Mouse (Mus musculus): ENCODE results near the gene Isl2.

Isl2 gene

DNA sequence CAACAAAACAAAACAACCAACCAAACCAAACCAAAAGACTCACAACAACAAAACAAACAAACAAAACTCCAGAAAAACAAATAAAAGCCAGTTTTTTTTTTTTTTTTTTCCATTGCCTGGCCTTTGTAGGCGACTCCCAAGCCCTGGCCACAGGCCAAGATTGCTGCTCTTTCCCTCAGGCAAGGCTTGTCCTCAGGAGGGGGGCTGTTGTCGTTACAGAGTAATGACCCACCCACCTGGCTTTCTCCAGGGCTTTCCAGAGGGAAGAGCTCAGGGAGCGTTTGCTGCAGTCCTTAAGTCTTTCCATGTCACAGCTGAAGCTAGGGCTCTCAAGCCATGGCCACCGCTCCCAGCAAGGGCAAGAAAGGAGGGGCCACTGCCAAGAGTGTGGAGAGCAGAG lies at the start of gene Isl2:
Gene Isl2 (plus strand): TSS at position 296 of the 400 bp plus-strand sequence.
- DNase-seq = no peak

- DNase-seq = no peak
Measured at GRCm38 (mm10) chr9:55507922-55508321, 30.6 kb upstream of the Isl2 start.

DNA sequence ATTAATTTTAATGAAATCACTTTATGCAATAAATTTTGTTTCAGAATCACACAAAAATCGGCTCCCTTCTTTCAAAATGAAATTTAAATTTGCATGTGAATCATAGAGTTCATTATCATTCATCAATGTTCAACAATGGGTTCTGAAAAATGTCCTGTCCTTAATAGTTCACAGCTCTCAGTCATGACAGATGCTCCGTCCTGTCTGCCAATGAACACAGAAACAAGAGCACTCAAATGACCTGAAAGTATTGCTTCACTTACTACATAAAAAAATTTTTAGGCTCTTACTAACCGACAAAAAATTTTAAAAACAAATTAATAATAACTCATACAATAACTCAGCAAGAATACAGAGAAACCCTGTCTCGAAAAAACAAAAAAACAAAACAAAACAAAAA lies 29.8 kb upstream of the Isl2 start:
- DNase-seq = no peak

- no peak for DNase-seq
Measured at GRCm38 (mm10) chr9:55509731-55510130, 28.7 kb upstream of the Isl2 start.

DNA sequence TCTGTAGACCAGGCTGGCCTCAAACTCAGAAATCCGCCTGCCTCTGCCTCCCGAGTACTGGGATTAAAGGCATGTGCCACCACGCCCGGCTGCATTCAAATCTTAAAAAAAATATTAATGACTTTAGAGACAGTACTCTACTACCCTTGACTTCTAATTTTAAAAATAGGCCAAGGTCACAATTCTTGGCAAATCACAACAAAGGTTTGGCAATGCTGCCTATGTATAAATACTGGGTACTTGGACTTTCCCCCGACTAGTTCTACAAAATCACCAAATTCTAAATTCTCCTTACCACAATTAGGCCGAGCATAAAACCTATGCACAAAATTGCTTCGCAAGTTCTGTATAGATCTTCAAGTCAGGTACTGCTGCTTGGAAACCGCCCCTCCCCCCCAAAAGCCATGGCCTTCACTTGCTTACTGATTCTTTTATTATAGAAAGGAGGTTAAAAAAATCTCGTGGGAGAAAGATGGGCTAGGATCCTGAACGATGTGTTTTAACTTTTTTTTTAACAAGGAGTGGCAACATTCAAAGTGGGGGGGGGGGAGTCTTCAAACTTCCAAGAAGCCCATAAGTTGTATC lies 27.7 kb upstream of the Isl2 start:
- peak; percentile 66 for DNase-seq

DNA sequence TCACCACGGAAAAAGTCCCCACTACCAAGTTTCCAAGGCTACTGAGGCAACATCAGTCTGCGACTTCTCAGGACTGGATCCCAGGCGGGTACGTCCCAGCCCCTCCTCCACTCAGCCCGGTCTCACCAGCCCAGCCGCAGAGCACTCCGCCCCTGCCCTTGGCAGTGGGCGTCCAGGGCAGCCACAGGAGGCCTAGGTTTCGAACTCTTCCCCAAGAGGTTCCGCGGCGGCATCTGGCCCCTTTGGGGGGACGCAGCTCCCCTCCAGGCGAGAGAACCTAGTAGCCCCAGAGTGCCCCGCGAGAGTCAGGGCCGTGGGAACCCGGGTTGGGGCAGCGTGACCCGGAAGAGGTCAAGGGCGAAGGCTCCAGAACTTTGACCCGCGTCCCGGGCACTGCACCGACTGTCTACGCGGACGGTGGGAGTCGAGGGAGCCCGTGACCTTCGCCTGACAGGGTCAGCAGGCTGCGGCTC lies 26.9 kb upstream of the Isl2 start:
- peak; percentile 71 for DNase-seq

- DNase-seq = peak; percentile 98
Measured at GRCm38 (mm10) chr9:55512027-55512543, 26.4 kb upstream of the Isl2 start, which contains the start of gene Etfa. TSS of gene Etfa (minus strand) at chr9:55512243.

DNA sequence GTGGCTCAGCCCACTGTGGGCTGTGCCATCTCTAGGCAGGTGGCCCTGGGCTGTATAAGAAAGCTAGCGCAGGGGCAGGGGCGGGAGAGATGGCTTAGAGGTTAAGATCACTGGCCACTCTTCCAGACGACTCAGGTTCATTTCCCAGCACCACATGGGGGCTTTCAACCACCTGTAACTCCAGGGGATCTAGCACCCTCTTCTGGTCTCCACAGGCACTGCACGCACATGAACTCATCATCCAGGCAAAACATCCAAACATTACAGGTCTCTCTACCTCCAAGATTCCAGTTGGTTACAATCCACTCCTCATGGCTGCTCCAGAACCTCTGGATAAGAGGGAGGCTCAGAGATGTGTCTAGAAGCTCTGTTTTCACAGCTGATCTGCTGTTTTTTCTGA lies 12.8 kb upstream of the Isl2 start:
- no peak for DNase-seq

DNA sequence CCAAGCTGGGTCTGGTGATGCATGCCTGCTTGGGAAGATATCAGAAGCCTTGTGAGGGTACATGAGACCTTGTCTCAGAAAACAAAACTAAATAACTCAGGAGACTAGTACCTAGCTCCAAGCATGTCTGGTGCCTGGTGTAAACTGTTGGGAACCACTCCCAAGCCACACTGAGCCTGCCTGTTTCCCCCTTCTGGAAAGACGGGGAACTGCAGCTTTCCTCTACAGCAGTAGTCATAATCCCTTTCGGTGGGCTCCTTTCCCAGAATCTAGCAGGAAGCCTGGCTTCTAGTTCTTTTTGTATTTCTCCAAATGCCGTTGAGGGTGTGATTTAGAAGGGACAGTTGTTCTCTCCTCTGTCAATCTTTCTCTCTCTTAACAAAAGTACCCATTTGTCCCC lies 2.6 kb upstream of the Isl2 start:
- DNase-seq = peak; percentile 68

DNA sequence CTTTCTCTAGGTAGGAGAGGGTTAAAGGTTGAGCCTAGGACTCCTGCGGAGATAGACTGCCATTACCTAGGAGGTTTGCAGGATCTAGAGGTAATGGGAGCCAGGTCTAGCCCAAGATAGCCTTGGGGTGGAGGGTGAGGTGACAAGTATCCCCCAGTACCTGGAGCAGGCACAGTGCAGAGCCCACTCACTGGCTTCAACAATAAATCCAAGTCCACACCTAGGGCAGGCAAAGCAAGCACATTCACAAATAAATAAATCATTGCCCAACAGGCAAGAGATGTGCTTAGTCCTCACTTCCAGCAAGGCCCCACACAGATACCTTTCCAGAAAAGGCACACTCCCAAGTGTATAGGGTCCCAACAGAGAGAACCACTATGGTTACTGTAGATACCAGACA lies 534 bp downstream of the Isl2 start:
- no peak for DNase-seq

- peak; percentile 9 for DNase-seq
Measured at GRCm38 (mm10) chr9:55539661-55540390, 1.4 kb downstream of the Isl2 start.

- peak; percentile 9 for DNase-seq
Measured at GRCm38 (mm10) chr9:55540391-55540770, 1.9 kb downstream of the Isl2 start.

DNA sequence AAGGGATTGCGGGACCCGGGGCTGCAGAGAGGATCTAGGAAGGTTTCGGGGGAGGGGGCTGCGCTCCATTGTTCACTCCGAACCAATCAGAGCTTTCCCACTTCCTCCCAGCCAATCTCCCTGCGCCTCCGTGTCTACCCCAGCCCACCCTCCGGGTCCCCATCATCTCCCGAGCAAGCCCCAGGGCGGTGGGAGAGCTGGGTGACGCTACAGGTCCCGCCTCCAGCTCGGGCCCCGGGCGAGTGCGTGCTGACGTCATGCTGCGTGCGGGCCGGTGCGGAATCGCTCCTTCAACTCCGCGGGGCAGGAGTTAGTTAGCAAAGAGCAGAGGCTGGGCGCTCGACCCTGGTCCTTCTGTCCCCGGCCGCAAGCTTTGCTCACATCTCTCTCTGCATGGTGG lies 2.4 kb downstream of the Isl2 start:
- no peak for DNase-seq

DNA sequence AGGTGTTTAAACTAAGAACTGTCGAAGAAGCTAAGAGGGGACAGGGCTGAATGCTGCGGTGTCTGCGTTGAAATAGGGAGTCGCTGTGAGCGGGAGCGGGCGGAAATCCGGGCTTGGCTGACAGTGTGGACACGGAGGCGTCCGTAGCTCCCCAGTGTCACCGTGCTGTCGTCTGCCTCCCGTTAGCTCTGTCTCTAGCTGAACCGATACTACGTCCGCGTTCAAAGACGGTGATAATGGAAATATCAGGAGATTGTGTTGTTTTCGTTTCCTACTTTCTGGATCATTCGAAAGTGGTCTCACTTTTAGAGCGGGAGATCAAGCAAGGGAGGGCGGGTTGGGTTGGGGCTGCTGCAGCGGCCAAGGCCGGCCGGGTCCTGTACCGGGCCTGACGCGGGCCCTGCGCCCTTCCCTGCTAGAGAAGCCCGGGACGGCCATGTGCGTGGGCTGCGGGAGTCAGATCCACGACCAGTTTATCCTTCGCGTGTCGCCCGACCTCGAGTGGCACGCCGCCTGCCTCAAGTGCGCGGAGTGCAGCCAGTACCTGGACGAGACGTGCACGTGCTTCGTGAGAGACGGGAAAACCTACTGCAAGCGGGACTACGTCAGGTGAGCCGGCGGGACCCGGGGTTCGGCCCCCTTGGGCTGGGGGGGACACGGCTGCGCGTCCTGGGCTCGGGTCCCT lies 3.4 kb downstream of the Isl2 start:
- peak; percentile 36 for DNase-seq

DNA sequence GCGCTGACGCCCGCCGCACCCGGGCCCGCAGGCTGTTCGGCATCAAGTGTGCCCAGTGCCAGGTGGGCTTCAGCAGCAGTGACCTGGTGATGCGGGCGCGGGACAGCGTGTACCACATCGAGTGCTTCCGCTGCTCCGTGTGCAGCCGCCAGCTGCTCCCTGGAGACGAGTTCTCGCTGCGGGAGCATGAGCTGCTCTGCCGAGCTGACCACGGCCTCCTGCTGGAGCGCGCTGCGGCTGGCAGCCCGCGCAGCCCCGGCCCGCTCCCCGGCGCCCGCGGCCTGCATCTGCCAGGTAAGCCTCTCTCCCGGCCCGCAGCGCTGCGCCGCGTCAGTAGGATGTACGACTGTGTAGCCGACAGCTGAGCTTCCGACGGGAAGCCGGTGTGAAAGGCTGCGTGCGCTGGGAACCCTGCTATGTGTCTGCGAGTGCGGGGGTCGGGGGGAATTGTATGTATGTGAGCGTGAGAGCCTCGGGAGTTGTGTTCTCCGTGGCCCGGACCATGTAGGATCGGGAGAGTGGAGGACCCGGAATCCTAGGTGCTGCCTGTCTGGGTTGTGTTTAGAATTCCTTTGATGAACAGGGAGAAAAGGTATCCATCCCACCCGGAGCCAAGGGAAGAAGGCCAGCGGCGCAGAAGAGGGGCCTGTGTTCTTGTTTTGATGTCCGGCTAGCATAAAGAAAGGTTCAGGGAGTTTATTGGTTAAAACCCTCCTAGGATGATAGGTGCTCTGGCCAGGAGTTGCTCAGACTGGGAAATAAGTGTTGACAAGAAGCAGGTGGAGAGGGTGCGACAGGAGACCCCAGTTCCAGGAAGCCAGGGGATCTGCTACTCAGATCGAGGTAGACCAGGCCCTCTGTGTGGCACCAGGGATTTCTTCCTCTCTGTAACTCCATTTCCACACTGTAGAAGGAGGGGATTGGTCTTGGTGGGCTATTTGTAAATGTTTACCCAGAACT lies 4.2 kb downstream of the Isl2 start:
- DNase-seq = peak; percentile 8

- DNase-seq = no peak
Measured at GRCm38 (mm10) chr9:55543336-55543702, 4.8 kb downstream of the Isl2 start.

DNA sequence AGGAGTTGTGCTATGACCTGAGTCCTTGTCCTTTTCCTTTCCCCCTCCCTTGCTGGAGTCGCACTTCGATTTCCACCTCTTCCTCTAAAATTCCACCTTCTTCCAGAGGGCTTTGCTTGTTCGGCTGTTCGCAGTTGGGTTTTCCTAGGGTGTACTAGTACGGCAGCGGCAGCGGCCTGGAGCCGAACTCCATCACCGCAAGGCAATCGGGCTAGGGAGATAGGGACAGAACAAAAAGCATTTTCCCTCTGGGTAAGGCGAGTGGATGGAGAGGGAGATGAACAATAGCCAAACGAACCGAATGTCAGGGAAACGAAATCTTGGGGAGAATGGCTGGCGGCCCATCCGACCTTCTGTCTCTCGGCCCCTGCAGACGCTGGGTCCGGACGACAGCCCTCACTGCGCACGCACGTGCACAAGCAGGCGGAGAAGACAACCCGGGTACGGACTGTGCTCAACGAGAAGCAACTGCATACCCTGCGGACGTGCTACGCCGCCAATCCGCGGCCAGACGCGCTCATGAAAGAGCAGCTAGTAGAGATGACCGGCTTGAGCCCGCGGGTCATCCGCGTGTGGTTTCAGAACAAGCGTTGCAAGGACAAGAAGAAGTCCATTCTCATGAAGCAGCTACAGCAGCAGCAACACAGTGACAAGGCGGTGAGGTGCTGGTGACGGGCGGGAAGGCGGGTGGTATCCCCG lies 5.4 kb downstream of the Isl2 start:
- DNase-seq = peak; percentile 54

GRCm38 (mm10) chr9:55544861-55545555 lies 6.5 kb downstream of the Isl2 start:
- DNase-seq = peak; percentile 44

- peak; percentile 27 for DNase-seq
Measured at GRCm38 (mm10) chr9:55545556-55546175, 7.2 kb downstream of the Isl2 start.

- DNase-seq = peak; percentile 48
Measured at GRCm38 (mm10) chr9:55546176-55547010, 7.9 kb downstream of the Isl2 start.

Measured in kidney, adult 9 months (tissue).